Comparison of ENCODE assay signal across 28 mouse cellular contexts in genomic region chr17:48185252-48185651, GRCm38 (mm10). TPM values are rescaled to one million over a fixed set of nuclear protein-coding genes. Genes with fewer than 3 reads are reported as not detected.
A peak's percentile ranks its signal among the peaks of the same experiment; 100 is the strongest.
DNase-seq lines count a peak whose midpoint lies in the region; ATAC-seq and TF ChIP-seq lines count a peak whose summit lies in the region.
"Had no signal": no experiment of that assay in that cellular context is flagged by ENCODE, and none has a peak within 500 bp of the region (broad histone marks: within the 10 kb centered on the region; RNA-seq: fewer than 3 reads in every experiment).

No protein-coding gene starts in this region.

- H3K36me3 ChIP-seq in liver, embryonic 14.5 days (replicated peaks; ENCODE audit: control insufficient read depth, insufficient read depth, low read depth), result no peaks in the 10 kb centered on the region
- no peaks in the 10 kb centered on the region for H3K36me3 ChIP-seq in liver, embryonic 12.5 days
- H3K36me3 ChIP-seq: forebrain, embryonic 10.5 days; G1E; heart, embryonic 15.5 days; midbrain, embryonic 13.5 days; neural tube, embryonic 15.5 days had no signal

- TF ChIP-seq CTCF in liver, embryonic 14.5 days (IDR thresholded peaks at IDR 0.05; ENCODE audit: low read depth), result no peak

- TF ChIP-seq EP300 in liver, embryonic 14.5 days (IDR thresholded peaks at IDR 0.05; ENCODE audit: low read depth), result no peak

- H3K9ac ChIP-seq in liver, embryonic 14.5 days (replicated peaks), result no peak overlapping the region
- H3K9ac ChIP-seq in liver, embryonic 12.5 days, result no peak overlapping the region
- H3K9ac ChIP-seq: heart, embryonic 15.5 days; midbrain, embryonic 13.5 days; neural tube, embryonic 15.5 days had no signal

- 0 out of 4 replicates have a peak, but pooled peaks cover 0 to 2% of the 10 kb centered on the region in 2 experiments for H3K4me1 ChIP-seq in liver, embryonic 14.5 days (replicated peaks; ENCODE audit: control insufficient read depth in 2 of 2, insufficient read depth in 2 of 2, low read length in 1 of 2)
- no peaks in the 10 kb centered on the region for H3K4me1 ChIP-seq in liver, embryonic 12.5 days
- H3K4me1 ChIP-seq: forebrain, embryonic 10.5 days; heart, embryonic 15.5 days; midbrain, embryonic 13.5 days; neural tube, embryonic 15.5 days had no signal

- H3K9me3 ChIP-seq in liver, embryonic 14.5 days (ENCODE audit: control insufficient read depth, low read length), result no peaks in the 10 kb centered on the region
- no peaks in the 10 kb centered on the region for H3K9me3 ChIP-seq in liver, embryonic 12.5 days (replicated peaks)
- H3K9me3 ChIP-seq: forebrain, embryonic 10.5 days; G1E; heart, embryonic 15.5 days; neural tube, embryonic 15.5 days had no signal

- H3K4me3 ChIP-seq in liver, embryonic 14.5 days (ENCODE audit: insufficient read depth in 1 of 2, low read depth in 2 of 2, low read length in 2 of 2), result no peak overlapping the region
- no peak overlapping the region for H3K4me3 ChIP-seq in liver, embryonic 12.5 days
- H3K4me3 ChIP-seq: forebrain, embryonic 10.5 days; heart, adult 2 months; heart, embryonic 15.5 days; midbrain, embryonic 13.5 days; neural tube, embryonic 15.5 days had no signal

- no peaks in the 10 kb centered on the region for H3K27me3 ChIP-seq in liver, embryonic 14.5 days (ENCODE audit: control insufficient read depth, insufficient read depth, low read length)
- H3K27me3 ChIP-seq in liver, embryonic 12.5 days (replicated peaks), result no peaks in the 10 kb centered on the region
- H3K27me3 ChIP-seq: heart, embryonic 15.5 days; midbrain, embryonic 13.5 days; neural tube, embryonic 15.5 days had no signal

- no peak for ATAC-seq in liver, embryonic 14.5 days (ENCODE audit: insufficient read depth)
- ATAC-seq in liver, embryonic 12.5 days, result no peak
- ATAC-seq: CD4-positive, CD25-positive, alpha-beta regulatory T cell, adult 4 months; hindbrain, postnatal 0 days; midbrain, embryonic 13.5 days had no signal

- peak; percentile 6 to 37 (median 12) for DNase-seq in liver, embryonic 14.5 days (ENCODE audit: low read depth in 3 of 3, low spot score in 3 of 3)
- peak; percentile 75 for DNase-seq in 416B (ENCODE audit: low read depth)
- peak; percentile 24 for DNase-seq in Muller cell, postnatal 12 days (ENCODE audit: inconsistent ontology term)
- peak; percentile 58 to 70 for DNase-seq in monocyte, adult 2 months (ENCODE audit: low read depth in 1 of 2, low spot score in 2 of 2)
- DNase-seq in right cerebral cortex, adult 2 months (ENCODE audit: low spot score in 2 of 2), result no peak
- no peak for DNase-seq in layer of hippocampus, adult 8-10 months (ENCODE audit: low spot score in 2 of 2)
- no peak for DNase-seq in layer of hippocampus, postnatal 36 days
- DNase-seq: cerebellum, adult 18-20 months; cerebellum, postnatal 36 days; heart, adult 2 months; heart, postnatal 4 days; kidney, adult 11 months; kidney, postnatal 25 days; layer of hippocampus, adult 9-11 months; thymus, postnatal 14 days had no signal

- WGBS in liver, embryonic 14.5 days (ENCODE audit: insufficient replicate concordance), result 20% methylated on average over 5 of the region's 5 CpGs
- WGBS in liver, embryonic 12.5 days (ENCODE audit: insufficient replicate concordance), result 32% methylated on average over 5 of the region's 5 CpGs

- H3K4me2 ChIP-seq in liver, embryonic 14.5 days (ENCODE audit: low read depth), result no peak overlapping the region
- H3K4me2 ChIP-seq in liver, embryonic 12.5 days, result no peak overlapping the region
- H3K4me2 ChIP-seq: heart, embryonic 15.5 days; midbrain, embryonic 13.5 days; neural tube, embryonic 15.5 days had no signal

- no peak overlapping the region for H3K27ac ChIP-seq in liver, embryonic 14.5 days
- no peak overlapping the region for H3K27ac ChIP-seq in liver, embryonic 12.5 days
- H3K27ac ChIP-seq: forebrain, embryonic 10.5 days; heart, adult 2 months; heart, embryonic 15.5 days; hindbrain, postnatal 0 days; midbrain, embryonic 13.5 days; neural tube, embryonic 15.5 days had no signal

RNA-seq across cellular contexts. Expression of gene A530064D06Rik, which starts 18.2 kb away (rescaled TPM):
- polyA plus RNA-seq in liver, embryonic 14.5 days (2012; rRNA removed), result 0.20 and 0.25 TPM in 2 replicates
- 0.44 and 0.51 TPM in 2 replicates for polyA plus RNA-seq in liver, embryonic 14.5 days (2014; fragmentation: Nextera tagmentation; extraction: Ambion mirVana)
- polyA plus RNA-seq in liver, embryonic 12.5 days (2016; fragmentation: Nextera tagmentation; extraction: Ambion mirVana), result 0.19 and 0.32 TPM in 2 replicates
- under 1 TPM in 1 of 4 experiments, not detected in 3; 0.58 TPM for total RNA-seq in layer of hippocampus, adult 8-10 months (2022)
- not detected for total RNA-seq in layer of hippocampus, postnatal 36 days (2021)
- total RNA-seq: gastrocnemius, adult 8-10 months; heart, adult 2 months; heart, postnatal 4 days; hindbrain, postnatal 0 days; left cerebral cortex, adult 8-10 months had no signal
- polyA plus RNA-seq: CD4-positive, CD25-positive, alpha-beta regulatory T cell, adult 4 months; forebrain, embryonic 10.5 days; frontal cortex, adult 2 months; G1E; heart, embryonic 15.5 days; hindbrain, postnatal 0 days; limb, embryonic 11.5 days; midbrain, embryonic 13.5 days had no signal

RNA-seq across cellular contexts. Expression of gene 9830107B12Rik, which starts 39.2 kb away (rescaled TPM):
- 0.08 and 0.19 TPM in 2 replicates for polyA plus RNA-seq in liver, embryonic 14.5 days (2012; rRNA removed)
- 0.18 and 0.33 TPM in 2 replicates for polyA plus RNA-seq in liver, embryonic 14.5 days (2014; fragmentation: Nextera tagmentation; extraction: Ambion mirVana)
- 0.11 TPM in 1 of 2 replicates, not detected in the other for polyA plus RNA-seq in liver, embryonic 12.5 days (2016; fragmentation: Nextera tagmentation; extraction: Ambion mirVana)
- total RNA-seq in layer of hippocampus, adult 8-10 months (2022), result not detected
- total RNA-seq in layer of hippocampus, postnatal 36 days (2021), result not detected
- total RNA-seq: gastrocnemius, adult 8-10 months; heart, adult 2 months; heart, postnatal 4 days; hindbrain, postnatal 0 days had no signal
- polyA plus RNA-seq: CD4-positive, CD25-positive, alpha-beta regulatory T cell, adult 4 months; forebrain, embryonic 10.5 days; frontal cortex, adult 2 months; G1E; heart, embryonic 15.5 days; hindbrain, postnatal 0 days; limb, embryonic 11.5 days; midbrain, embryonic 13.5 days; testis, adult 2 months had no signal

RNA-seq across cellular contexts. Expression of gene Trem1, which starts 47.3 kb away (rescaled TPM):
- 0.32 TPM in 2 replicates for polyA plus RNA-seq in liver, embryonic 14.5 days (2012; rRNA removed)
- polyA plus RNA-seq in liver, embryonic 14.5 days (2014; fragmentation: Nextera tagmentation; extraction: Ambion mirVana), result 0.58 and 0.84 TPM in 2 replicates
- 0.42 and 0.56 TPM in 2 replicates for polyA plus RNA-seq in liver, embryonic 12.5 days (2016; fragmentation: Nextera tagmentation; extraction: Ambion mirVana)
- total RNA-seq in layer of hippocampus, adult 8-10 months (2022), result not detected
- not detected for total RNA-seq in layer of hippocampus, postnatal 36 days (2021)
- total RNA-seq: gastrocnemius, adult 8-10 months; hindbrain, postnatal 0 days had no signal
- polyA plus RNA-seq: CD4-positive, CD25-positive, alpha-beta regulatory T cell, adult 4 months; forebrain, embryonic 10.5 days; frontal cortex, adult 2 months; G1E; midbrain, embryonic 13.5 days; neural tube, embryonic 15.5 days had no signal

Comparison
In these comparisons a context has a peak if more than half of its experiments do, and no peak if none do; other contexts are left out.
1. DNase-seq: peak in liver, embryonic 14.5 days (3 of 3), 416B (single experiment), Muller cell, postnatal 12 days (single experiment) and monocyte, adult 2 months (2 of 2); none in right cerebral cortex, adult 2 months (0 of 2), layer of hippocampus, adult 8-10 months (0 of 2) and layer of hippocampus, postnatal 36 days (0 of 2).